Mouse (Mus musculus) hindbrain, postnatal 0 days (tissue): ENCODE results near the gene Cdr2. TPM values are rescaled to one million over a fixed set of nuclear protein-coding genes. Genes with fewer than 3 reads are reported as not detected.
A peak's percentile ranks its signal among the peaks of the same experiment; 100 is the strongest.
"Not testable (repeated sequence)": the region's sequence is repeated elsewhere in the genome, so short reads cannot be mapped to it uniquely, and the experiment has no call there.

Experiments
- ATAC-seq: fragments of 200-750 bp; cut with Nextera tagmentation; 2 replicates; pipeline ENCODE4 v1.8.0; 2017; ENCODE audit warnings: mild to moderate bottlenecking, moderate TSS enrichment, moderate library complexity
- DNase-seq: peaks from one replicate; pipeline ENCODE4 v3.0.0-alpha.2; 2015; ENCODE audit warnings: low spot score
- H3K27ac ChIP-seq: fragments of 300-500 bp; sonication (generic); 2 replicates; pipeline ENCODE4 v1.5.1; 2014; ENCODE audit warnings: mild to moderate bottlenecking
- H3K27me3 ChIP-seq: fragments of 300-500 bp; sonication (generic); 2 replicates; pipeline ENCODE4 v1.6.1; 2014; ENCODE audit warnings: low read length, mixed read lengths; ENCODE audit not compliant: insufficient read depth
- H3K36me3 ChIP-seq: fragments of 300-500 bp; sonication (generic); 2 replicates; pipeline ENCODE4 v1.6.1; 2014; ENCODE audit warnings: low read length, mixed read lengths; ENCODE audit not compliant: insufficient read depth
- H3K4me1 ChIP-seq: fragments of 300-500 bp; sonication (generic); 2 replicates; pipeline ENCODE4 v1.6.1; 2014; ENCODE audit warnings: antibody characterized with exemption, low read length, mixed read lengths; ENCODE audit not compliant: insufficient read depth
- H3K4me2 ChIP-seq: fragments of 300-500 bp; sonication (generic); 2 replicates; pipeline ENCODE4 v1.6.1; 2014; ENCODE audit warnings: low read depth, mild to moderate bottlenecking, low read length, moderate library complexity, mixed read lengths
- H3K4me3 ChIP-seq: fragments of 300-500 bp; sonication (generic); 2 replicates; pipeline ENCODE4 v1.5.1; 2014; ENCODE audit warnings: low read length
- H3K9ac ChIP-seq: fragments of 300-500 bp; sonication (generic); replicated peaks from 2 replicates; pipeline ENCODE4 v1.6.1; 2014; ENCODE audit warnings: mild to moderate bottlenecking, low read length, moderate library complexity, mixed read lengths
- H3K9me3 ChIP-seq: fragments of 300-500 bp; sonication (generic); 2 replicates; pipeline ENCODE4 v1.6.1; 2016; ENCODE audit warnings: low read length, mixed read lengths
- CTCF ChIP-seq: IDR thresholded peaks from 2 replicates; pipeline ENCODE4 v1.5.1; 2016; ENCODE audit warnings: antibody characterized with exemption, control low read depth, low read depth
- WGBS: fragments of 180-500 bp; shearing (Covaris S2); extraction: QIAGEN DNeasy Blood & Tissue Kit; methylation state at CpG from one replicate; pipeline ENCODE4 v1.1.7; 2014; 5-methylcytosine and 5-hydroxymethylcytosine counted together
- polyA plus RNA-seq: library from polyadenylated mRNA; unstranded; fragments of >200 nt; fragmentation: Nextera tagmentation; extraction: Ambion mirVana; gene quantifications from 2 replicates; pipeline ENCODE4 v1.2.1, GENCODE M21; 2015
- total RNA-seq: library from RNA; depleted of rRNA; stranded (reverse); fragments of >200 nt; gene quantifications from 2 replicates; pipeline ENCODE4 v1.2.3, GENCODE M21; 2014; rRNA removed

Gene Cdr2
- total and polyA plus RNA-seq, 2 experiments from 2014 or later = 11.2 to 24.6 TPM

DNA sequence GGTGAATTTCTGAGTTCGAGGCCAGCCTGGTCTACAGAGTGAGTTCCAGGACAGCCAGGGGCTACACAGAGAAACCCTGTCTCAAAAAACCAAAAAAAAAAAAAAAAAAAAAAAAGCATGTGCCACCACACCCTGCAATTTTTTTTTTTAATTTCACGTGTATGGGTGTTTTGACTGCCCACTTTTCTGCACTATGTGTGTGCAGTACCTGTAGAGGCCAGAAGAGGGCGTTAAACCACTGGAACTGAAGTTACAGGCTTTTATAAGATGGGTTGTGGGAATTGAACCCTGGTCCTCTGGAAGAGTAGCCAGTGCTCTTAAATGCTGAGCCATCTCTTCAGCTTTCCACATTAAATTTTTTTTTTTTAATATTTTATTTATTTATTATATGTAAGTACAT is 71.9 kb downstream of the Cdr2 start:
- not testable (repeated sequence) for H3K36me3 ChIP-seq, H3K27ac ChIP-seq, H3K9me3 ChIP-seq, DNase-seq, ATAC-seq, H3K4me3 ChIP-seq, H3K27me3 ChIP-seq, H3K9ac ChIP-seq, H3K4me2 ChIP-seq, H3K4me1 ChIP-seq
- WGBS = 77% methylated on average over 3 of the region's 3 CpGs
- peak; percentile 34 for TF ChIP-seq CTCF

Other genes starting within 250 kb of the Cdr2 start
- gene Vwa3a, start 243.0 kb downstream of the Cdr2 start, total RNA-seq = 2.4 and 2.6 TPM in 2 replicates
- gene Vwa3a, start 243.0 kb downstream of the Cdr2 start, polyA plus RNA-seq = 1.6 and 1.8 TPM in 2 replicates
- gene Gm5737, start 169.9 kb downstream of the Cdr2 start, total RNA-seq = 0.58 TPM in 1 of 2 replicates, not detected in the other
- gene Gm5737, start 169.9 kb downstream of the Cdr2 start, polyA plus RNA-seq = 0.11 and 0.14 TPM in 2 replicates
- gene Eef2k, start 139.5 kb downstream of the Cdr2 start, total RNA-seq = 30.7 and 44.6 TPM in 2 replicates
- gene Eef2k, start 139.5 kb downstream of the Cdr2 start, polyA plus RNA-seq = 31.5 and 32.1 TPM in 2 replicates
- 21.1 and 25.2 TPM in 2 replicates for gene Polr3e, start 64.6 kb downstream of the Cdr2 start, total RNA-seq
- 17.1 and 20.0 TPM in 2 replicates for gene Polr3e, start 64.6 kb downstream of the Cdr2 start, polyA plus RNA-seq
- gene Mfsd13b, start 197 bp upstream of the Cdr2 start, total RNA-seq = 0.58 and 1.3 TPM in 2 replicates
- gene Mfsd13b, start 197 bp upstream of the Cdr2 start, polyA plus RNA-seq = 0.19 and 0.21 TPM in 2 replicates
- gene Mettl9, start 52.1 kb upstream of the Cdr2 start, total RNA-seq = 53.4 and 62.1 TPM in 2 replicates
- 153 and 155 TPM in 2 replicates for gene Mettl9, start 52.1 kb upstream of the Cdr2 start, polyA plus RNA-seq
- gene Igsf6, start 92.3 kb upstream of the Cdr2 start, total RNA-seq = 0.11 TPM in 1 of 2 replicates, not detected in the other
- gene Igsf6, start 92.3 kb upstream of the Cdr2 start, polyA plus RNA-seq = 0.86 and 0.88 TPM in 2 replicates
- 0.73 and 1.0 TPM in 2 replicates for gene Otoa, start 99.3 kb upstream of the Cdr2 start, total RNA-seq
- 0.11 and 0.24 TPM in 2 replicates for gene Otoa, start 99.3 kb upstream of the Cdr2 start, polyA plus RNA-seq